Mouse (Mus musculus) cerebellum, adult 11 months (tissue): ENCODE results near the gene Ccdc57.
"Not testable (repeated sequence)": the region's sequence is repeated elsewhere in the genome, so short reads cannot be mapped to it uniquely, and the experiment has no call there.

Experiments used
- DNase-seq: peaks from one replicate; pipeline ENCODE4 v3.0.0; 2022

Ccdc57 gene

GRCm38 (mm10) chr11:120819556-120819955, 113.1 kb downstream of the Ccdc57 start:
- peak; percentile 46 for DNase-seq

- DNase-seq: peak; percentile 4
These were observed 114.4 kb downstream of the Ccdc57 start for GRCm38 (mm10) chr11:120818251-120818650.

- DNase-seq: peak; percentile 10
These were observed 115.3 kb downstream of the Ccdc57 start for GRCm38 (mm10) chr11:120817358-120817757.

- DNase-seq: no peak
These were observed 120.6 kb downstream of the Ccdc57 start for GRCm38 (mm10) chr11:120812068-120812467.

GRCm38 (mm10) chr11:120808010-120808409, 124.7 kb downstream of the Ccdc57 start:
- no peak for DNase-seq

GRCm38 (mm10) chr11:120805375-120806298, 127.0 kb downstream of the Ccdc57 start:
- DNase-seq: no peak

- no peak for DNase-seq
These were observed 127.9 kb downstream of the Ccdc57 start for GRCm38 (mm10) chr11:120804769-120805168.

GRCm38 (mm10) chr11:120804274-120804673, 128.4 kb downstream of the Ccdc57 start:
- no peak for DNase-seq

GRCm38 (mm10) chr11:120800061-120800904, 132.4 kb downstream of the Ccdc57 start:
- peak; percentile 81 for DNase-seq

GRCm38 (mm10) chr11:120799316-120799890, 133.3 kb downstream of the Ccdc57 start:
- DNase-seq: no peak

- DNase-seq: no peak
These were observed 134.4 kb downstream of the Ccdc57 start for GRCm38 (mm10) chr11:120798244-120798643.

- DNase-seq: no peak
These were observed 136.1 kb downstream of the Ccdc57 start for GRCm38 (mm10) chr11:120796614-120796946.

- peak; percentile 97 for DNase-seq
These were observed 136.7 kb downstream of the Ccdc57 start, which contains the start of gene Dus1l for GRCm38 (mm10) chr11:120795756-120796613. Dus1l (minus strand) TSS chr11:120796403.

GRCm38 (mm10) chr11:120792652-120793051, 140.0 kb downstream of the Ccdc57 start:
- DNase-seq: no peak

- DNase-seq: no peak
These were observed 142.9 kb downstream of the Ccdc57 start for GRCm38 (mm10) chr11:120789810-120790209.

- no peak for DNase-seq
These were observed 143.3 kb downstream of the Ccdc57 start for GRCm38 (mm10) chr11:120789355-120789754.

GRCm38 (mm10) chr11:120788460-120788859, 144.2 kb downstream of the Ccdc57 start:
- DNase-seq: not testable (repeated sequence)

GRCm38 (mm10) chr11:120785145-120785544, 147.5 kb downstream of the Ccdc57 start:
- DNase-seq: no peak

- peak; percentile 76 for DNase-seq
These were observed 148.4 kb downstream of the Ccdc57 start, which contains the start of the genes Rfng and Gps1 for GRCm38 (mm10) chr11:120784064-120784791. Rfng (minus strand) TSS chr11:120784207. Gps1 (plus strand) TSS chr11:120784272.

GRCm38 (mm10) chr11:120783426-120784063, 149.1 kb downstream of the Ccdc57 start:
- no peak for DNase-seq

- DNase-seq: not testable (repeated sequence)
These were observed 151.3 kb downstream of the Ccdc57 start for GRCm38 (mm10) chr11:120781361-120781760.
